Mouse (Mus musculus) intestine, postnatal 0 days (tissue): Measurements from ENCODE around the gene Inka2. TPM values are rescaled to one million over a fixed set of nuclear protein-coding genes. Genes with fewer than 3 reads are reported as not detected.

Experiments used
- ATAC-seq: fragments of 200-750 bp; cut with Nextera tagmentation; 2 replicates; pipeline ENCODE4 v1.8.0; 2017; ENCODE audit warnings: mild to moderate bottlenecking, moderate TSS enrichment, moderate library complexity
- H3K27ac ChIP-seq: fragments of 300-500 bp; sonication (generic); 2 replicates; pipeline ENCODE4 v1.5.1; 2014; ENCODE audit warnings: mild to moderate bottlenecking, low read depth, low read length, moderate library complexity
- H3K27me3 ChIP-seq: fragments of 300-500 bp; sonication (generic); replicated peaks from 2 replicates; pipeline ENCODE4 v1.6.1; 2014; ENCODE audit warnings: low read length, mixed read lengths; ENCODE audit not compliant: control insufficient read depth, insufficient read depth
- H3K36me3 ChIP-seq: fragments of 300-500 bp; sonication (generic); 2 replicates; pipeline ENCODE4 v1.6.1; 2014; ENCODE audit warnings: mild to moderate bottlenecking, moderate library complexity; ENCODE audit not compliant: control insufficient read depth, insufficient read depth
- H3K4me1 ChIP-seq: fragments of 300-500 bp; sonication (generic); replicated peaks from 2 replicates; pipeline ENCODE4 v1.6.1; 2014; ENCODE audit warnings: antibody characterized with exemption, low read length, mixed read lengths; ENCODE audit not compliant: control insufficient read depth, insufficient read depth
- H3K4me2 ChIP-seq: fragments of 300-500 bp; sonication (generic); replicated peaks from 2 replicates; pipeline ENCODE4 v1.6.1; 2014; ENCODE audit warnings: low read depth, mild to moderate bottlenecking, moderate library complexity
- H3K4me3 ChIP-seq: fragments of 300-500 bp; sonication (generic); 2 replicates; pipeline ENCODE4 v1.5.1; 2014; ENCODE audit warnings: low read depth, low read length
- H3K9ac ChIP-seq: fragments of 300-500 bp; sonication (generic); 2 replicates; pipeline ENCODE4 v1.6.1; 2014; ENCODE audit warnings: mild to moderate bottlenecking, low read depth, low read length
- H3K9me3 ChIP-seq: fragments of 300-500 bp; sonication (generic); 2 replicates; pipeline ENCODE4 v1.6.1; 2016; ENCODE audit warnings: mixed run types; ENCODE audit not compliant: control insufficient read depth
- CTCF ChIP-seq: sonication (generic); IDR thresholded peaks from 2 replicates; pipeline ENCODE4 v1.5.1; 2016; ENCODE audit warnings: low read depth, mild to moderate bottlenecking, control low read depth, antibody characterized with exemption, moderate library complexity
- WGBS: fragments of 180-500 bp; shearing (Covaris S2); extraction: QIAGEN DNeasy Blood & Tissue Kit; methylation state at CpG from one replicate; pipeline ENCODE4 v1.1.7; 2014; 5-methylcytosine and 5-hydroxymethylcytosine counted together
- polyA plus RNA-seq: library from polyadenylated mRNA; unstranded; fragments of >200 nt; fragmentation: Nextera tagmentation; extraction: Ambion mirVana; gene quantifications from 2 replicates; pipeline ENCODE4 v1.2.1, GENCODE M21; 2015

Gene Inka2
- polyA plus RNA-seq, 1 experiment from 2014 or later: 1.5 TPM

- H3K9ac ChIP-seq: peak overlapping the region; percentile 89
- H3K4me2 ChIP-seq: peak overlapping the region; percentile 90
- TF ChIP-seq CTCF: no peak
- H3K27me3 ChIP-seq: no peaks in the 10 kb centered on the region
- WGBS: 5% methylated on average over 58 of the region's 60 CpGs
- peak overlapping the region; percentile 83 for H3K4me3 ChIP-seq
- H3K36me3 ChIP-seq: peaks cover 12% of the 10 kb centered on the region
- no peaks in the 10 kb centered on the region for H3K4me1 ChIP-seq
- peak overlapping the region; percentile 67 for H3K27ac ChIP-seq
- ATAC-seq: peak; percentile 37
- no peaks in the 10 kb centered on the region for H3K9me3 ChIP-seq
Observed at GRCm38 (mm10) chr3:105686394-105687323, 17.7 kb upstream of the Inka2 start.

- WGBS: under 1% methylated on average over 70 of the region's 72 CpGs
Observed at GRCm38 (mm10) chr3:105687324-105688060, 16.9 kb upstream of the Inka2 start, which contains the start of gene Ddx20. Gene Ddx20, minus strand, starts transcription at chr3:105687574.

DNA sequence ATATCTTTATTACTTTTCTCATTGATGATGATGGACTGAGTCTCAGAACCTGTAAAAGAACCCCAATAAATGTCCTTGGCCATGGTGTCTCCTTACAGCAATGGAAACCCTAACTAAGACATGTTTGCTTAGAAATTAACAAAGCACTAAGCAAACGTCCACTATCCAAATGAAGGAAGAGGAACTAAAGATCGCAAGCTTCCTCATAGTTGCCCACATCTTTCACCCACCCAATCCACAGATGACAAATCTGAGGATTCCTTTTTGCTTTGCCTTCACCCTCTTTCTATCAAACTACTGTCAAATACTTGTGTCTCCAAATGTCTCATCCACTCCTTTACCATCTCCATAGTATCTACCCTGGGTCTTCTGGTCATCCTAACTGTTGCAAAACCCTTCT lies 15.9 kb upstream of the Inka2 start:
- H3K9ac ChIP-seq: no peak overlapping the region
- H3K27ac ChIP-seq: no peak overlapping the region
- no peak overlapping the region for H3K4me2 ChIP-seq
- no peak for ATAC-seq
- H3K36me3 ChIP-seq: 0 out of 2 replicates have a peak, but pooled peaks cover 4% of the 10 kb centered on the region
- no peaks in the 10 kb centered on the region for H3K9me3 ChIP-seq
- TF ChIP-seq CTCF: no peak
- no peaks in the 10 kb centered on the region for H3K27me3 ChIP-seq
- H3K4me3 ChIP-seq: no peak overlapping the region
- 83% methylated on average over 2 of the region's 2 CpGs for WGBS
- no peaks in the 10 kb centered on the region for H3K4me1 ChIP-seq

More at GRCm38 (mm10) chr3:105687324-105688060, 16.9 kb upstream of the Inka2 start, which contains the start of gene Ddx20:
- H3K4me3 ChIP-seq: peak within 1 kb of the TSS; percentile 83
- peak within 1 kb of the TSS; percentile 74 for H3K27ac ChIP-seq
- H3K9ac ChIP-seq: peak within 1 kb of the TSS; percentile 89
- TF ChIP-seq CTCF: peak; percentile 90
- no peaks in the 10 kb centered on the region for H3K27me3 ChIP-seq
- peak within 1 kb of the TSS; percentile 90 for H3K4me2 ChIP-seq
- peak; percentile 98 for ATAC-seq
- no peaks in the 10 kb centered on the region for H3K9me3 ChIP-seq
- no peaks in the 10 kb centered on the region for H3K4me1 ChIP-seq
- peaks cover 11% of the 10 kb centered on the region; the same call in 1 of the 2 replicates for H3K36me3 ChIP-seq

GRCm38 (mm10) chr3:105693327-105694080 lies 10.9 kb upstream of the Inka2 start:
- Histone ChIP-seq H3K4me2 (no peak overlapping the region), H3K9me3 (no peaks in the 10 kb centered on the region), H3K4me3 (no peak overlapping the region), H3K27ac (no peak overlapping the region), H3K9ac (no peak overlapping the region), H3K4me1 (no peaks in the 10 kb centered on the region), H3K36me3 (no peaks in the 10 kb centered on the region), H3K27me3 (no peaks in the 10 kb centered on the region)
- no peak for TF ChIP-seq CTCF
- WGBS: 72% methylated on average over 14 of the region's 14 CpGs
- no peak for ATAC-seq

DNA sequence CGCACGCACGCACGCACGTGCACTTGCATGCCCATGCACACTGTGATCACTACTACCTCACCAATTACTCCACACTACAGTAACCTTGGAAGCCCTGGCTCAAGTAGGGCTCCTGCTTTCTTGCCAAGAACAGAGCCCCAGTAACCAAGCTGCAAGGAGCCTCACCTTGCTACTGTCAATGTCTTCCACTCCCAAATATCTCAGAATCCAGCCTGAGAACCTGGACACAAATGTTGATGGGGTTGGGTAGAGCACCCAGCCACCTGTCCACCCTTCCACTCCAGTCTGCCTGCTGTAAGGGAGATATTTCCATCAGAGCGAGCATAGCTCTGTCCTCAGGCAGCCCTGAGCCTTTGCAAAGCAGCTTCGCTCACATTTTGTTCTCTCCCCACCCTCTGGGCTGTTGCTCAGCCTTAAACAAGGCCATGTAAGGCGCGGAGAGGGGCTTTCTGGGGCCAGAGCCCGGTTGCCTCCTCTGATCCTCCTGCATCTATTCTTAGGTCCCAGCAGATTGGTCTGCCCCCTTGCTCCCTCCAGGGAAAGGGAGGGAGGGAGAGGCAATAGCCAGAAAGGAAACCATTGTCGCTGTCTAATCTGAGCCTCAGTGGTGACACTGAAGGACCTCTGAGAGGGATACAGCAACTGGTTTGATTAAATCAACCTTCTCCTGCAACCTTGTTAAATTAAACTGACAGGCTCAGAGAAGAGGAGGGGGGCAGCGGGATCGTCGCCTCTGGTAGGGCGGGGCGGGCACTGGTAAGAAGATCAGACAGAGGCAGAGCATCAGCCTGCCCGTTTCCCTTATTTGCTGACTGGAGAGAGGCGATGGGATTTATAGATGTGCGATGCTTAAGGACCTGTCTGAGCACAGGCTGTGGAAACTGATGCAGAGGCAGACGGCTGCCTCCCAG lies 8.7 kb upstream of the Inka2 start:
- Histone ChIP-seq H3K27me3 (no peaks in the 10 kb centered on the region), H3K9me3 (no peaks in the 10 kb centered on the region), H3K4me2 (peak overlapping the region; percentile 1; the same call in 1 of the 2 replicates), H3K27ac (no peak overlapping the region; the same call in 1 of the 2 replicates), H3K9ac (no peak overlapping the region), H3K4me3 (no peak overlapping the region), H3K36me3 (no peaks in the 10 kb centered on the region), H3K4me1 (no peaks in the 10 kb centered on the region)
- 33% methylated on average over 20 of the region's 20 CpGs for WGBS
- TF ChIP-seq CTCF: no peak
- no peak for ATAC-seq
